Mouse (Mus musculus): ENCODE data around the gene Prm3. TPM values are rescaled to one million over a fixed set of nuclear protein-coding genes. Genes with fewer than 3 reads are reported as not detected.

Gene Prm3
- polyA plus RNA-seq, 1 experiment from 2014 or later: not detected

DNA sequence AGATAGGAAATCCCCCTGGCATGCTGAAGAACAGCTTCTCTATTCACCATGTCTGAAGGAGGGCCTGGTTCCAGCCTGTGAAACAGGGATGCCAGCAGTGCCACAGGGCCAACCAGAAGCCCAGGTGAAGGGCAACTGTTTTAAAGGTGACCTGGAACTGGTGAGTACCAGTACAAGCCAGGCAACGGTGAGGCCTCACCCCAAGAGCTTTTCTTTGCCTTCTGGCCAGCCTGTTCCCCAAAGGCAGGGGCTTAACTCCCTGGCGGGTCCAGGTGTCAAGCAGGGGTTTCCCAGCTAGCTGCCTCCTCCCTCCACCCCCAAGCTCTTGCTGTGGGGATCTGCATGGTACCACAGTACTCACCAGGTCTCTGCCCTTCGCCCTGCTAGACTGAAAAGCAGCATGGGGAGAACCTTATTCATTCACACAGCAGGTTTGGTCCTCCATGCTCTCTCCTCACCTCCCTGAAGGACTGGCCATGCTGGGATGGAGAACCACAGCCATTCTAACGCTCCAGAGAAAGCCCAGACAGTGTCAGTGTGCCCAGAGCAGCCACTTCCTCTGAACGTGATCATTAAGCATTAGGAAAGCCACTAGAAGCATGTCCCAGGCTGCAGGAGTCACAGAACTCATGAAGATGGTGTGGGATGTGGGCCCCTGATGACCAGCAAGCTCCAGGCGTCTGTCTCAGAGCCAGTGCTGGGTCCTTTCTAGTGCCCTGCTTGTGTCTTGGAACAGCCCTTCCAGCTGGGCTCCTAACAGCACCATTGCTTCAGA, 8.2 kb downstream of the Prm3 start:
- peaks cover 6% of the 10 kb centered on the region for H3K4me1 ChIP-seq (ENCODE audit: control insufficient read depth, insufficient read depth, low read length)
- 54% methylated on average over 6 of the region's 6 CpGs for WGBS
- 0 out of 2 replicates have a peak, but pooled peaks cover 3% of the 10 kb centered on the region for H3K27me3 ChIP-seq (ENCODE audit: control insufficient read depth, insufficient read depth, low read length)
- no peak overlapping the region for H3K4me3 ChIP-seq (ENCODE audit: low read depth, low read length)
- H3K36me3 ChIP-seq (ENCODE audit: control insufficient read depth, insufficient read depth, low read length): no peaks in the 10 kb centered on the region
- no peaks in the 10 kb centered on the region for H3K9me3 ChIP-seq (ENCODE audit: control insufficient read depth, low read length)
- ATAC-seq (ENCODE audit: low read depth): no peak
- no peak overlapping the region; the same call in 1 of the 2 replicates for H3K9ac ChIP-seq (replicated peaks; ENCODE audit: low read depth, low read length)
- no peak overlapping the region for H3K27ac ChIP-seq (ENCODE audit: low read depth, low read length)
- H3K4me2 ChIP-seq (ENCODE audit: low read depth, low read length): 0 out of 2 replicates have a peak overlapping the region, but pooled peaks have one; percentile 6

DNA sequence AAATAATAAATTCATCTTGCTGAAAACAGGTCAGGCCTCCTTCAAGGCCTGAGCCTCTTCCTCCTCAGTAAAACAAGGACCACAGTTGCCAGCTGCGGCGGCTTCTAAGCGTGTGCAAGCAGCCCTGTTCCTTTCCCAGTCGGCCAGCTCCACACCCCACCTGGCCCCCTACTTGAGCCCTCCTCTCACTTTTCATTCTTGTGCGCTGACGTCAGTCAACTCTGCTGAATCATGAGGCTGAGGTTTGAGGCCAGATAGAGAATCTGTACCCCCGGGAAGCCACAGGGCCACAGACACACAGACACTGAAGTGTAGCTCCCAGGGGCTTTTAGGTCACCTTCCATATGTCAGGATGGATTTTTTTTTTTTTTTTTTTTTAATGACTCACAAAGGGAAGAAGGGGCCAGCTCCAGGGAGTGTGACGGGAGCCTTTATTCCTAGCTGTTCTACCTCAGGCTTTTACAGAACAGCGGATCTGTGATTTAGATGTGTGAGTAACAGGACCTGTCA, 8.8 kb downstream of the Prm3 start:
- no peak for ATAC-seq (ENCODE audit: low read depth)
- no peak overlapping the region; the same call in 1 of the 2 replicates for H3K9ac ChIP-seq (replicated peaks; ENCODE audit: low read depth, low read length)

DNA sequence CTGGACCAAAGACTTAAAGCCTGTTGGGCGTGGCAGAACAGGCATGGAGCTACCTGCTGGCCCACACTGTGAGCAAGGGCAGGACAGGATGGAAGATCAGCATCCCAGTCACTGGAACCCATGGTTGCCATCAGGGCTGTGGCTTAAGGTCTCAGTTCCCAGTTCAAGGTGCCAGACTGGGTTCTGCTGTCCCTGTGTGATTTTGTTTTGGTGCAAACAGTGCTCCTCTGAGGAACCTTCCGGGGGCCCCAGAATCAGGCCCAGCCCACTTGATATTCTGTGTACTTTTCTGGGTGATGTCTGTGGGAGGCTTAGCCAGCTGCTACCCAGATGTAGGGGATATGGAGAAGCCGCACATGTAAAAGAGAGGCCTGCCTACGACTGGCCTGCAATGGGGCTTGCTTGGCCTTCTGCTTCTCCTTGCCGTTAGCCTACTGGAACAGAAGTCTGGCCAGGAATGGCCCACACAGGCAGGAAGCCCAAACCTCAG, 10.0 kb downstream of the Prm3 start:
- Histone ChIP-seq H3K27me3 (ENCODE audit: control insufficient read depth, insufficient read depth, low read length) (0 out of 2 replicates have a peak, but pooled peaks cover 3% of the 10 kb centered on the region), H3K9me3 (ENCODE audit: control insufficient read depth, low read length) (no peaks in the 10 kb centered on the region), H3K9ac (replicated peaks; ENCODE audit: low read depth, low read length) (no peak overlapping the region), H3K4me2 (ENCODE audit: low read depth, low read length) (no peak overlapping the region), H3K36me3 (ENCODE audit: control insufficient read depth, insufficient read depth, low read length) (no peaks in the 10 kb centered on the region), H3K4me3 (ENCODE audit: low read depth, low read length) (no peak overlapping the region), H3K27ac (ENCODE audit: low read depth, low read length) (no peak overlapping the region), H3K4me1 (ENCODE audit: control insufficient read depth, insufficient read depth, low read length) (peaks cover 6% of the 10 kb centered on the region)
- 86% methylated on average over 5 of the region's 5 CpGs for WGBS
- no peak for ATAC-seq (ENCODE audit: low read depth)

More for the DNA sequence above, 8.8 kb downstream of the Prm3 start:
- no peaks in the 10 kb centered on the region for H3K9me3 ChIP-seq (ENCODE audit: control insufficient read depth, low read length)
- WGBS: 45% methylated on average over 9 of the region's 9 CpGs
- no peaks in the 10 kb centered on the region for H3K36me3 ChIP-seq (ENCODE audit: control insufficient read depth, insufficient read depth, low read length)
- H3K4me2 ChIP-seq (ENCODE audit: low read depth, low read length): 0 out of 2 replicates have a peak overlapping the region, but pooled peaks have one; percentile 6
- H3K4me1 ChIP-seq (ENCODE audit: control insufficient read depth, insufficient read depth, low read length): peaks cover 6% of the 10 kb centered on the region
- no peak overlapping the region for H3K27ac ChIP-seq (ENCODE audit: low read depth, low read length)
- no peak overlapping the region for H3K4me3 ChIP-seq (ENCODE audit: low read depth, low read length)
- H3K27me3 ChIP-seq (ENCODE audit: control insufficient read depth, insufficient read depth, low read length): 0 out of 2 replicates have a peak, but pooled peaks cover 3% of the 10 kb centered on the region

DNA sequence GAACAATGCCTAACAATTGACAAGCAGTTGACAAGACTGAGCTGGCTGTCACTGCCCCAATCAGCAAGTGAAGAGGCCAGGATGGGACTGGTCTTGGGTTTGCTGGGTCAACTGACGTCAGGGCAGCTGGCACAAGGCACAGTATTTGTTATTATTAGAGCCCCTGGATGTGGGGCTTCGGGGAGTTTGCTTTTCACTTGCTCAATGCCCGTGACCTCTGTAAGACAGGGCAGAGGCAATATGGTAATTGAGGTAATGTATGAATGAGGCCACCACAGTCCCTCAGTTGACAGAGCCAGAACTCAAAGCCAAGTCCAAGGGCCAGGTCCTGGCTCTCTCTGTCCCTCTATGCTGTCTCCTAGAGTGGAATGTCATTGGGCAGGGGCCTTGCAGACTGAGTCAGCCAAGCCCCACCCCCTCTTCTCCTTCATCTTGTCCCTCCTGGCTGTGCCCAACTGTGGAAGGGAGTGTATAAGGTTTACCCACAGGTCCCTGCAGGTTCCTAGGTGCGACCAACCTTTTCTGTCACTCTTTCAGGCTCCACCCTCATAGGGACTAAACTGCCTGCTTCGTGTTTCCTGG, 13.0 kb downstream of the Prm3 start:
- H3K36me3 ChIP-seq (ENCODE audit: control insufficient read depth, insufficient read depth, low read length): no peaks in the 10 kb centered on the region
- no peak overlapping the region for H3K9ac ChIP-seq (replicated peaks; ENCODE audit: low read depth, low read length)
- H3K9me3 ChIP-seq (ENCODE audit: control insufficient read depth, low read length): no peaks in the 10 kb centered on the region
- H3K27me3 ChIP-seq (ENCODE audit: control insufficient read depth, insufficient read depth, low read length): no peaks in the 10 kb centered on the region
- no peaks in the 10 kb centered on the region for H3K4me1 ChIP-seq (ENCODE audit: control insufficient read depth, insufficient read depth, low read length)
- 65% methylated on average over 5 of the region's 5 CpGs for WGBS
- no peak overlapping the region for H3K4me2 ChIP-seq (ENCODE audit: low read depth, low read length)
- no peak overlapping the region for H3K27ac ChIP-seq (ENCODE audit: low read depth, low read length)
- no peak overlapping the region for H3K4me3 ChIP-seq (ENCODE audit: low read depth, low read length)
- ATAC-seq (ENCODE audit: low read depth): no peak

DNA sequence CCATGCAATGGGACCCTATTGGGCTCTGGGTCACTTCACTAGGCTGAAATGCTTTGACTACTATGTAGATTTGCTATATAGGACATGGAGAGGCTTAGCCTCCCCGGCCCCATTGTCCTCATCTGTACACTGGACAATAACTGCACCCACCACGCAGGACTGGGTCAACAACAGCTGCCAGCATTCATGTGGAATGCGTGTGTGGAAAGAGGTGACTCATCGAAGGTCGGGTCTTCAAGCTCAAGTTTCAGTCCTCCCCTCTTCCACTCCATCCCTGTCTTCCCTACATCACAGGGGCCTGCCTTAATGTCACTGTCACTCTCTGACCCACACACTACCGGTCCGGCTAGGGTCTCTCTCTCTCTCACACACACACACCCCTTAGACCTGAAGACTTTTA, 14.4 kb downstream of the Prm3 start:
- no peak overlapping the region for H3K4me3 ChIP-seq (ENCODE audit: low read depth, low read length)
- H3K4me1 ChIP-seq (ENCODE audit: control insufficient read depth, insufficient read depth, low read length): no peaks in the 10 kb centered on the region
- H3K27me3 ChIP-seq (ENCODE audit: control insufficient read depth, insufficient read depth, low read length): no peaks in the 10 kb centered on the region
- no peaks in the 10 kb centered on the region for H3K36me3 ChIP-seq (ENCODE audit: control insufficient read depth, insufficient read depth, low read length)
- no peak overlapping the region for H3K4me2 ChIP-seq (ENCODE audit: low read depth, low read length)
- no peak overlapping the region for H3K27ac ChIP-seq (ENCODE audit: low read depth, low read length)
- H3K9me3 ChIP-seq (ENCODE audit: control insufficient read depth, low read length): no peaks in the 10 kb centered on the region
- ATAC-seq (ENCODE audit: low read depth): no peak
- H3K9ac ChIP-seq (replicated peaks; ENCODE audit: low read depth, low read length): no peak overlapping the region
- WGBS: 70% methylated on average over 7 of the region's 7 CpGs

- no peaks in the 10 kb centered on the region for H3K36me3 ChIP-seq (ENCODE audit: control insufficient read depth, insufficient read depth, low read length)
- H3K9me3 ChIP-seq (ENCODE audit: control insufficient read depth, low read length): no peaks in the 10 kb centered on the region
- no peak overlapping the region for H3K9ac ChIP-seq (replicated peaks; ENCODE audit: low read depth, low read length)
- ATAC-seq (ENCODE audit: low read depth): no peak
- no peak overlapping the region for H3K4me2 ChIP-seq (ENCODE audit: low read depth, low read length)
- H3K27ac ChIP-seq (ENCODE audit: low read depth, low read length): no peak overlapping the region
- H3K27me3 ChIP-seq (ENCODE audit: control insufficient read depth, insufficient read depth, low read length): no peaks in the 10 kb centered on the region
- no peak overlapping the region for H3K4me3 ChIP-seq (ENCODE audit: low read depth, low read length)
- 75% methylated on average over 4 of the region's 4 CpGs for WGBS
- H3K4me1 ChIP-seq (ENCODE audit: control insufficient read depth, insufficient read depth, low read length): no peaks in the 10 kb centered on the region
These were observed 16.0 kb downstream of the Prm3 start for GRCm38 (mm10) chr16:10774726-10775125.

DNA sequence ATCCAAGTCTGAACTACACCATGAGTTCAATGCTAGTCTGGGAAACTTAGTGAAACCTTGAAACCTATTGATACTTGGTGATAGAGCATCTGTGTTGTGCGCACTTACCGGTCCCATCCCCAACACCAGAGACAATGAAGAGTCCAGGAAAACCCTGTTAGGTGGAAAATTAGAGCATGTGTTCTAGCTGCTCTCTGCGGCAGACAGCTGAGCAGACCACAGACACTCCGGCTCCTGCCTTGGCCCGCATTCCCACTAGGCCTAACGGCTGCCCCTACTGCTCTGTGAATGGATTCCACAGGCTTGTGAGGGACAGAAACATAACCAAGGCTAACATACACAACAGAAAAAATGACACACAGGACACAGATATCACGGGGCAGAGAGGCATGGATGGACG, 17.2 kb downstream of the Prm3 start:
- no peak for ATAC-seq (ENCODE audit: low read depth)
- no peak overlapping the region for H3K4me2 ChIP-seq (ENCODE audit: low read depth, low read length)
- H3K27ac ChIP-seq (ENCODE audit: low read depth, low read length): no peak overlapping the region
- no peaks in the 10 kb centered on the region for H3K9me3 ChIP-seq (ENCODE audit: control insufficient read depth, low read length)
- H3K36me3 ChIP-seq (ENCODE audit: control insufficient read depth, insufficient read depth, low read length): no peaks in the 10 kb centered on the region
- WGBS: 85% methylated on average over 8 of the region's 8 CpGs
- no peaks in the 10 kb centered on the region for H3K4me1 ChIP-seq (ENCODE audit: control insufficient read depth, insufficient read depth, low read length)
- no peak overlapping the region for H3K4me3 ChIP-seq (ENCODE audit: low read depth, low read length)
- no peak overlapping the region for H3K9ac ChIP-seq (replicated peaks; ENCODE audit: low read depth, low read length)
- no peaks in the 10 kb centered on the region for H3K27me3 ChIP-seq (ENCODE audit: control insufficient read depth, insufficient read depth, low read length)

DNA sequence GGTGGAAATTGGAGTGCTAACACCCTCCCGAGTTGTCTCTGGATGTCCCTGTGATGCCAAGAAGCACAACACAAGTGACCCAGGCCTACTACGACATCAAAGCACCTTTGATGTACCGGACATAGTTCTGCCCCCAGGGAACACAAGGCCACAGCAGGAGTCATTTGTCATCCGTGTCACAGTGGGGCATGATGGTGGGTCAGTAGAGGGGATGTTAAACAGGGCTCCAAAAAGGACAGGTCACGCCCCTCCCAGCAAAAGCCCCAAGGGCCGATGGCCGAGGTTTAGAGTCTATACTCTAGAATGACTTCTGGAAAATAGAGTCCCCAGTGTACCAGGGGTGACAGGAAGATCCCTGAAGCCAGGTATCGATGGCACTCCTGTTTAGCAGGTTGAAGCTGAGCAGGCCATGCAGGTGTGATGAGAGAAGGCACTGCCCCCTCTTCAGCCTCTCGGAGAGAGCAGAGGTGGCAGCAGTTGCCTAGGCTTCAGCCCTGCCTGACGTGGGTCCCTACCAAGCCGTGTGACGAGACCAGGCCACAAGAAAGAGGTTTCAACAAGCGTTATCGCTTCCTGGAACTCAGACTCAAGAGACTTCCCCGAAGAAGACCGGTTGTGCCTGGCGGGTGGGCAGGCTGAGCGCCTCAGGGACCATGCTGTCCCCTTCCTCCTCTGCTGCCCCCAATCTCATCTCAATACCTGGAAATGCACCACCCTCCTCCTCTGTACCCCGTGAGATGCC, 18.8 kb downstream of the Prm3 start:
- no peaks in the 10 kb centered on the region for H3K9me3 ChIP-seq (ENCODE audit: control insufficient read depth, low read length)
- ATAC-seq (ENCODE audit: low read depth): no peak
- no peaks in the 10 kb centered on the region for H3K36me3 ChIP-seq (ENCODE audit: control insufficient read depth, insufficient read depth, low read length)
- H3K27ac ChIP-seq (ENCODE audit: low read depth, low read length): no peak overlapping the region
- H3K4me3 ChIP-seq (ENCODE audit: low read depth, low read length): no peak overlapping the region
- no peaks in the 10 kb centered on the region for H3K27me3 ChIP-seq (ENCODE audit: control insufficient read depth, insufficient read depth, low read length)
- H3K4me1 ChIP-seq (ENCODE audit: control insufficient read depth, insufficient read depth, low read length): no peaks in the 10 kb centered on the region
- H3K9ac ChIP-seq (replicated peaks; ENCODE audit: low read depth, low read length): no peak overlapping the region
- WGBS: 45% methylated on average over 19 of the region's 19 CpGs
- H3K4me2 ChIP-seq (ENCODE audit: low read depth, low read length): no peak overlapping the region

Data from neural tube, embryonic 14.5 days (tissue).